Mouse (Mus musculus): ENCODE measurements around the gene Dcps. TPM values are rescaled to one million over a fixed set of nuclear protein-coding genes. Genes with fewer than 3 reads are reported as not detected.
A peak's percentile ranks its signal among the peaks of the same experiment; 100 is the strongest.

The Dcps gene
- total and polyA plus RNA-seq, 3 experiments, result 39.1 to 84.2 (median 53.4) TPM

- peak overlapping the region; percentile 38; the same call in 1 of the 2 replicates for H3K4me3 ChIP-seq (ENCODE audit: low read depth, low read length)
- H3K36me3 ChIP-seq (replicated peaks), result peaks cover 82% of the 10 kb centered on the region
- H3K27me3 ChIP-seq (ENCODE audit: insufficient read depth, low read length), result no peaks in the 10 kb centered on the region
- H3K9me3 ChIP-seq (replicated peaks), result no peaks in the 10 kb centered on the region; the same call in 1 of the 2 replicates
- ATAC-seq (ENCODE audit: extremely low read depth, insufficient number of reproducible peaks, low FRiP score, poor library complexity, severe bottlenecking), result peak; percentile 69
- TF ChIP-seq GATA2 (IDR thresholded peaks at IDR 0.05; ENCODE audit: borderline replicate concordance, low read depth, low read length) (0 out of 2 replicates have a peak, but pooled peaks have one; percentile 61), GATA1 (IDR thresholded peaks at IDR 0.05; ENCODE audit: borderline replicate concordance, low read length) (no peak), CTCF (IDR thresholded peaks at IDR 0.05; ENCODE audit: low read depth, low read length) (no peak), POLR2AphosphoS5 (IDR thresholded peaks at IDR 0.05; ENCODE audit: insufficient replicate concordance, low read depth, low read length) (no peak), TAL1 (conservative IDR thresholded peaks at IDR 0.05; ENCODE audit: low read depth, low read length) (peak; percentile 91)
- peaks cover 77% of the 10 kb centered on the region for H3K4me1 ChIP-seq (ENCODE audit: insufficient read depth, low read depth, low read length)
- peak; percentile 58 for DNase-seq (ENCODE audit: low spot score)
Measured at GRCm38 (mm10) chr9:35122551-35123266, 53.2 kb downstream of the Dcps start.

DNA sequence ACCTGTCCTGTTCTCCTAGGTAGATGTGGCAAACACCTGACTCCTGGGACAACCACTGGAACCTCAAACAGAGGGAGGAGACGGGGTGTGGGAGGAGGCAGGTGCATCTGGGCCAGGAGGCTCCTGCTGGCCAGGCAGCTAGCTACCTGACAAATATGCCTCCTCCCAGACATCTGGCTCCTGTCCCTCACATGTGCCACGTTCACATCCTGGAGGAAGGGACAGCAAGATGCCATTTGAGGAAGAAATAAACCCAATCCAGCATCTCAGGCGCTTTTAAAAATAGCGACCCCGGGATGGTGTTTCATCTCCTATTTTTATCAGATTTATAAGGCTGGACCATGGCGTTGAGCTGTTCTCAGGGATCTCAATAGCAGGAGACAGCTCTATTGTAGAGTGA is 56.7 kb downstream of the Dcps start, which contains the start of gene St3gal4:
St3gal4 (minus strand) TSS at position 101 of the 400 bp plus-strand sequence.
- peak within 1 kb of the TSS; percentile 39; the same call in 1 of the 2 replicates for H3K4me3 ChIP-seq (ENCODE audit: low read depth, low read length)
- peaks cover 92% of the 10 kb centered on the region for H3K4me1 ChIP-seq (ENCODE audit: insufficient read depth, low read depth, low read length)
- no peaks in the 10 kb centered on the region; the same call in 1 of the 2 replicates for H3K9me3 ChIP-seq (replicated peaks)
- DNase-seq (ENCODE audit: low spot score), result no peak
- TF ChIP-seq GATA1 (IDR thresholded peaks at IDR 0.05; ENCODE audit: borderline replicate concordance, low read length) (no peak), GATA2 (IDR thresholded peaks at IDR 0.05; ENCODE audit: borderline replicate concordance, low read depth, low read length) (no peak), CTCF (IDR thresholded peaks at IDR 0.05; ENCODE audit: low read depth, low read length) (no peak), POLR2AphosphoS5 (IDR thresholded peaks at IDR 0.05; ENCODE audit: insufficient replicate concordance, low read depth, low read length) (no peak), TAL1 (conservative IDR thresholded peaks at IDR 0.05; ENCODE audit: low read depth, low read length) (no peak)
- H3K27me3 ChIP-seq (ENCODE audit: insufficient read depth, low read length), result no peaks in the 10 kb centered on the region
- peaks cover 60% of the 10 kb centered on the region for H3K36me3 ChIP-seq (replicated peaks)
- no peak for ATAC-seq (ENCODE audit: extremely low read depth, insufficient number of reproducible peaks, low FRiP score, poor library complexity, severe bottlenecking)

DNA sequence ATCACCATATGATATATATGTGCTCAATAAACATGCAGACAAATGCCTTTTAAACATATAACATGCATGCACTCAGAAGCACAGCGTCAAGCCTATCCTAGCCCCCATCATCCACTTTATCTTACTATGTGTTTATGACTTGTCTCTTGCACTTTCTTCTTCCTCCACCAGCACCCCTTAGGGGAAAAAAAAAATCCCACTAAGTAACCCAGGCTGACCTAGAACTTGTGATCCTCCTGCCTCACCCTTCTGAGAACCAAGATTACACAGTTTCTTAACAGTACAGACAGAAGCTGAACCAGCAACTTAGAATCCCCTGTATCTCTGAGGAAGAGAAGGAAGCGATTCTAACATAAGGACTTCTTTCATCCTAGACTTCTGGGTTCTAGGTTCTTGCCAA is 57.3 kb downstream of the Dcps start:
- DNase-seq (ENCODE audit: low spot score) (no peak), ATAC-seq (ENCODE audit: extremely low read depth, insufficient number of reproducible peaks, low FRiP score, poor library complexity, severe bottlenecking) (no peak)
- peaks cover 92% of the 10 kb centered on the region for H3K4me1 ChIP-seq (ENCODE audit: insufficient read depth, low read depth, low read length)
- H3K36me3 ChIP-seq (replicated peaks), result peaks cover 63% of the 10 kb centered on the region
- TF ChIP-seq CTCF (IDR thresholded peaks at IDR 0.05; ENCODE audit: low read depth, low read length) (no peak), GATA1 (IDR thresholded peaks at IDR 0.05; ENCODE audit: borderline replicate concordance, low read length) (no peak), TAL1 (conservative IDR thresholded peaks at IDR 0.05; ENCODE audit: low read depth, low read length) (no peak), POLR2AphosphoS5 (IDR thresholded peaks at IDR 0.05; ENCODE audit: insufficient replicate concordance, low read depth, low read length) (no peak), GATA2 (IDR thresholded peaks at IDR 0.05; ENCODE audit: borderline replicate concordance, low read depth, low read length) (no peak)
- H3K9me3 ChIP-seq (replicated peaks), result no peaks in the 10 kb centered on the region; the same call in 1 of the 2 replicates
- no peak overlapping the region; the same call in 1 of the 2 replicates for H3K4me3 ChIP-seq (ENCODE audit: low read depth, low read length)
- no peaks in the 10 kb centered on the region for H3K27me3 ChIP-seq (ENCODE audit: insufficient read depth, low read length)

DNA sequence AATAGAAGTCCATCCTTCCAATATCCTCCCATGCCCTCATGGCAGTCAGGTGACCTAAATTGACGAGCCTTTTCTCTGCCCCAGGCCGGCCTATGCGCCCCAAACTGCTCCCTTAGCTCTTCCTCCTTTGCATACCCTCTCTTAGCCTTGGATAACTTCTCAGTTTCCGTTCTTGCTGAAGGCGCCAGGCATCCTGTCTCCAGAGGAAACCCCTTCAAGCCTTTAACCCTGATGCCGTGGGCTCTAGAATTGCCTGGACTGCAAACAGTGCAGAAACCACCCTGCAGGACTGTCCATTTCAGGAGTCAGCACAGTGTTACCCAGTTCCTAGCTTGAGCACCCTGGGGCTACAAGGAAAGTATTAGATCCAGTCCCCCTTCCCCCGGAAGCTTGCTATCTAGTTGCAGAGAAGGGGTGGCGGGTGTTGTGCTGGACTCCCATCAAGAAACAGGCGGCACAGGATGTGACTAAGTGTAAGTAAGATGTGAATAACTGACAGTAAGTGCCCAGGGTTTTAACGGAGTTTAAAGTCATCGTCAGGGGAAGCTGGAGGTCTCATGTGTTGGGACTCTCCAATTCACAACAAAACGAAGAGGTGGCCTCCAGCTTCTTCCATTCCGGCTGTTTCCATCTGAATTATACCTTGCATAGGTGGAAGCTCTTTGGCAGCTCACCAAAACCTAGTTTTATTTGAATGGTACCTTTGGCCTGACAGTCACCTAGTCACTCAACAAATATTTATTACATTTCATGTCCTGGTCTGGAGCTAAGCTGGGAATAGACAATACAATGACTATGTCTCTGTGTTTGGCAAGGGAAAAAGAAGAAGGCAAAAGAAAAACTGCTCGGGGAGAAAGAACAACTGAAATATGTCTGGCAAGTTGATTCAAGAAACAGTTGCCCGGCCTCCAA is 58.2 kb downstream of the Dcps start:
- Histone ChIP-seq H3K4me3 (ENCODE audit: low read depth, low read length) (peak overlapping the region; percentile 87), H3K4me1 (ENCODE audit: insufficient read depth, low read depth, low read length) (peaks cover 89% of the 10 kb centered on the region), H3K9me3 (replicated peaks) (no peaks in the 10 kb centered on the region; the same call in 1 of the 2 replicates), H3K27me3 (ENCODE audit: insufficient read depth, low read length) (no peaks in the 10 kb centered on the region), H3K36me3 (replicated peaks) (peaks cover 66% of the 10 kb centered on the region)
- TF ChIP-seq TAL1 (conservative IDR thresholded peaks at IDR 0.05; ENCODE audit: low read depth, low read length) (no peak), CTCF (IDR thresholded peaks at IDR 0.05; ENCODE audit: low read depth, low read length) (no peak), GATA1 (IDR thresholded peaks at IDR 0.05; ENCODE audit: borderline replicate concordance, low read length) (no peak), GATA2 (IDR thresholded peaks at IDR 0.05; ENCODE audit: borderline replicate concordance, low read depth, low read length) (no peak), POLR2AphosphoS5 (IDR thresholded peaks at IDR 0.05; ENCODE audit: insufficient replicate concordance, low read depth, low read length) (no peak)
- DNase-seq (ENCODE audit: low spot score), result no peak
- ATAC-seq (ENCODE audit: extremely low read depth, insufficient number of reproducible peaks, low FRiP score, poor library complexity, severe bottlenecking), result peak; percentile 32

DNA sequence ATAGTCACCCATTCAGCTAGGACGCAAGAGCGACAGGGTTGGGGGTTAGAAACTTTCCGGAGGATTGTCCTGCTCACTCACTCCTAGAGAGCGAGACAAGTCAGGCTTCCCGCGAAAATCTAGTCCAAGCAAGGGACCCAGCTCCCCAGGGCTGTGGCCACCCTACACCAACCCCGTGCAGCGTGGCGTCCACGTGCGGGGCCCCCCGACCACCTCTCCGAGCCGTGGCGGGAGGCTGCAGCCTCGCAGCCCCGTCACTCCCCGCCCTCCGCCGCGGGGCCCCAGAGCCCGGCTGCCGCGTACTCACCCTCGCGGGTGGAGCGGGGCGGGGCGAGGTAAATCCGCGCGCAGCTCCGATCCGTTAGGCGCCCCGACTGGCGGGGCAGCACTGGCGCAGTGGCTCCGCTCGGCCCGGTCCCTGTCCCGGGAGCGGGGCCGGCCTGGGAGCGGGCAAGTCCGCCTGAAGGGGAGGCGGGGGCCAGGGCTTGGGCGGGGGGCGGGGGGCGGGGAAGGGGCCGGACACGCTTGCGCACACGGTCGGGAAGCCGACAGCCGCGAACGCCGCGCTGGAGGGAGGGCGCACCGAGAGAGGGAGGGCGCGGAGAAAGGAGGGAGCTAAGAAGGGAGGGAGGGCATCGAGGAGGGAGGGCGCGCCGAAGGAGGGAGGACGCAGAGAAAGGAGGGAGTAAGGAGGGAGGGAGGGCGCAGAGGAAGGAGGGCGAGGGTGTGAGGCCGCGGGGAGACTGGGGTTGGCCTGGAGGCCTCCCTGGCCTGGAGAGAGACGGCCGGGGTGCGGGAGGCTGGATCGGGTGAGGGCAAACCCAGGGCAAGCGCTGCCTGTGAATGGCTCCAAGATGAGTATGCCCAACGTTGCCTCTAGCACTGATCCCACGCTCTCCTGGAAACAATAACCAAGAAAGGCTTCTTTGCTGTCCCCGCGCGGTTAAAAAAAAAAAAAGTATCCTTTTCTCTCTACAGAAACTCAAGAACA is 59.2 kb downstream of the Dcps start:
- ATAC-seq (ENCODE audit: extremely low read depth, insufficient number of reproducible peaks, low FRiP score, poor library complexity, severe bottlenecking), result peak; percentile 82
- Histone ChIP-seq H3K36me3 (replicated peaks) (peaks cover 66% of the 10 kb centered on the region), H3K9me3 (replicated peaks) (no peaks in the 10 kb centered on the region; the same call in 1 of the 2 replicates), H3K4me1 (ENCODE audit: insufficient read depth, low read depth, low read length) (peaks cover 88% of the 10 kb centered on the region), H3K4me3 (ENCODE audit: low read depth, low read length) (peak overlapping the region; percentile 87), H3K27me3 (ENCODE audit: insufficient read depth, low read length) (no peaks in the 10 kb centered on the region)
- peak; percentile 78 for DNase-seq (ENCODE audit: low spot score)
- TF ChIP-seq POLR2AphosphoS5 (IDR thresholded peaks at IDR 0.05; ENCODE audit: insufficient replicate concordance, low read depth, low read length) (no peak), CTCF (IDR thresholded peaks at IDR 0.05; ENCODE audit: low read depth, low read length) (no peak), GATA2 (IDR thresholded peaks at IDR 0.05; ENCODE audit: borderline replicate concordance, low read depth, low read length) (no peak), TAL1 (conservative IDR thresholded peaks at IDR 0.05; ENCODE audit: low read depth, low read length) (no peak), GATA1 (IDR thresholded peaks at IDR 0.05; ENCODE audit: borderline replicate concordance, low read length) (no peak)

All from G1E (cell line).